Mouse (Mus musculus): ENCODE data around the gene Tkt. TPM values are rescaled to one million over a fixed set of nuclear protein-coding genes. Genes with fewer than 3 reads are reported as not detected.
"Not testable (repeated sequence)": the region's sequence is repeated elsewhere in the genome, so short reads cannot be mapped to it uniquely, and the experiment has no call there.

Tkt gene
- total RNA-seq, 2 experiments from 2014 or later, result 75.5 to 145 TPM

DNA sequence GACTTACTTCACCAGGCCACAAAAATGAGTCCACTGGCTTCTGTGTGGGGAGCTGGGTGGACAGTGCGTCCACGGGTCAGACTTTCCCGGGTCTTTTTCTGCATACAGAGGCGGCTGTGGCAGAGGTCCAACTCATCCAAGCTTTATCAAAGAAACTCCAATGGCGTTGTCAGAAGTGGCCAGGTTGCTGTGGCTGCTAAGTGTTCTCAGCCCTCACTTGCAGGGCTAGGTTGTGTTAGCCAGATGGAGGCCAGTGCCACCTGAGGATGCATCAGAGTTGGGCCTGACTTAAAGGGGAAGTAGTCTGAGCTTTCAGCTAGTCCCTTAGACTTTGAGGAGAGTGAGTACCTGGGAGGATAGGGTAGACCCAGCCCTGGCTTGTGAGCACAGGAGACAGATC lies 3.4 kb downstream of the Tkt start:
- ATAC-seq (replicated peaks; ENCODE audit: low FRiP score, poor library complexity, severe bottlenecking), result no peak

DNA sequence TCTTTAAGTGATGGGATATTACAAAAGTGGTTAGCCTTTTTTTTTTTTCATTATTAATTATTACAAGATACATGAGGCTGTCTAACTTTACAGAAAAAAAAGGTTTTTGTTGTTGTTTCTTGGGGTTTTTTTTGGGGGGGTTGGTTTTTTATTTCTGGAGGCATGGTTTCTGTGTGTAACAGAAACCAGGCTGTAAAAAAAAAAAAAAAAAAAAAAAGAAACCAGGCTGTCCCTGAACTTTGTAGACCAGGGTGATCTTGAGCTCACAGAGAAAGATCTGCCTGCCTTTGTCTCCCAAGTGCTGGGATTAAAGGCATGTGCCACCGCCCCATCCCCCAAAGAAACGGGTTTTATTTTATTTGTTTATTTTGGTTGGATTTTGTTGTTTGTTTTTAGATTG lies 3.8 kb downstream of the Tkt start:
- no peak for ATAC-seq (replicated peaks; ENCODE audit: low FRiP score, poor library complexity, severe bottlenecking)

DNA sequence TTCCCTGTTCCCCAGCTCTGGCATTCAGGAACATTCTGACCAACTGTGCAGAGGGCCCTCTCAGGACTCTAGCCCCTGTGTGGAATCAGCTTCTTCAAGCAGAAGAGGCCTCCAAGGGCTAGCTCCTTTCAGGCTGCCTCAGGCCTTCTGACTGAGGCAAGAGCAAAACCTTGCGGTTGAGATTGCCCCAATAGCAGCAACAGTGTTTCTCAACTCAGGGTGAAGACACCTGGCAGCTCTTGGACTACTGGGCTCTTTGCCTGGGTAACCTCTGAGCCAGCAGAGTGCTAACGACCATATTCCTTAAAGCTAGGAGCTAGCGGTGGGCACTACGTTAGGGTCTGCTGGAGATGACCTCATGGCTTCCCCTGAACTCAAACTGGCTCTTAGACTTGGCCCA lies 5.0 kb downstream of the Tkt start:
- no peak for ATAC-seq (replicated peaks; ENCODE audit: low FRiP score, poor library complexity, severe bottlenecking)

DNA sequence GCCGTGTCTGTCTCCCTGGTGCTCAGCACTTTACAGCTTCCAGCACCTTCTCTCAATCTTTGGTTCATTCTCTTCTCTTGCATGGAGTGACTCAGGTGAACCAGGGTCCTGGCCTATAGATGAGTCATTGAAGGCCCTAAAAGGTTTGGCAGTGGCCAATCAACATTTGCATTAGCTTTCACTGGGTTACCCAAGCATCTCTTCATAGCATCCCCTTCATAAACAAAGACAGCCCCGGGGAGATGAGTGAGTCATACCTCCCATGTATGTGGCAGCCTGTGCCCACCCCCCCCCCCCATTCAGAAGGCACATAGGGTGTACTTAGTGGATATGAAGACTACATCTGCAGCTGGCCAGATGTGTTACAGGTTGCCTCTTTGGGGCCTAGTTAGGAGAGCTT lies 8.5 kb downstream of the Tkt start:
- no peak for ATAC-seq (replicated peaks; ENCODE audit: low FRiP score, poor library complexity, severe bottlenecking)

DNA sequence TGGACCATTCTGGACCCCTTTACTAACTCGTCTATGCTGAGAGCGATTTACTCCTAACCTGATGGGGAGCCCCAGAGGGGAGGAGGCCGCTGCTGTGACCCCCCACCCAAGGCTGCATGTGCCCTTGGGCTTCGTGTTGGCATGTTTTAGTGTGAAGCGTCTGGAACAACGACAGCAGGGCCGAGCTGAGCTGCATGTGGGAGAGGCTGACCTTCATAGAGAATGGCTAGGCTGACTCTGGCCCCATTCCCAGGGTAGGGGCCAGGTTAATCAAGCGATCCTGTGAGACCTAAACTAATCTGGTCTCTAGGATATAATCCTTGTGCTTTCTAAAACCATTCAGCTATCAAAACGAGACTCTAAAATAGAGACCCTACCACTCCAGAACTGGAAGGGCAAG lies 9.6 kb downstream of the Tkt start:
- ATAC-seq (replicated peaks; ENCODE audit: low FRiP score, poor library complexity, severe bottlenecking), result no peak

DNA sequence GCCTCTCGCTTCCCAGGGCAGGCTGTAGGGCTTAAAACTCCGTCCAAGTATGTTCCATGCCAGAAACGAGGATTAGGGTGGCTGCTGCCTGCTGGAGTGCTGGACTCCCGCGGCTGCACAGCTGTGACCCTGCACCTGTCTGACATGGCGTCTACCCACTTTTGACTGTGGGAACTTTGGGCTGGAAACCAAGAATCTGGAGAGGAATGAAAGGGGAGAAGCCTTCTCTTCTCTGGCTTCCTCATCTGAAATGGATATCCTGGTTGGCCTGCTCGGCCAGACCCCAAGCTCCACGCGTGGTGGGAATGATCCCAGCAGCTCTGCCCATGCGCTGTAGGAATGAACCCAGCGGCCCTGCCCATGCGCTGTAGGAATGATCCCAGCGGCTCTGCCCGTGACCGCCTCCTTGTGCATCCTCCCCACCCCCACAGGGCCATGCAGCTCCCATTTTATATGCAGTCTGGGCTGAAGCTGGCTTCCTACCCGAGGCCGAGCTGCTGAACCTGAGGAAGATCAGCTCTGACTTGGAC lies 11.2 kb downstream of the Tkt start:
- ATAC-seq (replicated peaks; ENCODE audit: low FRiP score, poor library complexity, severe bottlenecking), result no peak

DNA sequence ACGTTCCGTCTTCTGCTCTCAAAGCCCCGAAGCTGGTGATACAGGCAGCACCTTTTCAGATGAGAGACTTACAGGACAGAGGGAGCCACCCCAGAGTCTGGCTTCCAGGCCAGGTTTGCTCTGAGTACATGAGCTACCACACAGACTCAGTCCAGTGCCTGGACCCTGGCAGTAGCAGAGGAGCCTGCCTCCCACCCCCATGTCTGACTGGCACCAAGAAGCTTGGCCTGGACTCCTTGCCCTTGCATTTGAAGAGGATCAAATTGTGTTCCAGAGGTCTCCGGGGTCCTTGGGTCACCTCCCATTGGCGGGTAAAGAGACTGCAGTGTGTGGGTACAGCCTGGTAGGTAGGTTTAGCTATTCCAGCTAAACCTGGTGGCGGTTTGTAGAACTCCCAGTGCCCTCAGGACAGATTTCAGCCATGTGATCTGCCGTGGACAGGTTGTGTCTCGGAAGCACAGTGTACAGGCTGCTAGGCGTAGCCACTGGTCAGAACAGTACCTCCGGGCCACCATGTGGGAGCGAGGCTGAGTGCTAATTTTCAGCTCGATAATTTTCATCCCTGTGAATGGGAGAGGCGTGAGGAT lies 12.7 kb downstream of the Tkt start:
- no peak for ATAC-seq (replicated peaks; ENCODE audit: low FRiP score, poor library complexity, severe bottlenecking)

DNA sequence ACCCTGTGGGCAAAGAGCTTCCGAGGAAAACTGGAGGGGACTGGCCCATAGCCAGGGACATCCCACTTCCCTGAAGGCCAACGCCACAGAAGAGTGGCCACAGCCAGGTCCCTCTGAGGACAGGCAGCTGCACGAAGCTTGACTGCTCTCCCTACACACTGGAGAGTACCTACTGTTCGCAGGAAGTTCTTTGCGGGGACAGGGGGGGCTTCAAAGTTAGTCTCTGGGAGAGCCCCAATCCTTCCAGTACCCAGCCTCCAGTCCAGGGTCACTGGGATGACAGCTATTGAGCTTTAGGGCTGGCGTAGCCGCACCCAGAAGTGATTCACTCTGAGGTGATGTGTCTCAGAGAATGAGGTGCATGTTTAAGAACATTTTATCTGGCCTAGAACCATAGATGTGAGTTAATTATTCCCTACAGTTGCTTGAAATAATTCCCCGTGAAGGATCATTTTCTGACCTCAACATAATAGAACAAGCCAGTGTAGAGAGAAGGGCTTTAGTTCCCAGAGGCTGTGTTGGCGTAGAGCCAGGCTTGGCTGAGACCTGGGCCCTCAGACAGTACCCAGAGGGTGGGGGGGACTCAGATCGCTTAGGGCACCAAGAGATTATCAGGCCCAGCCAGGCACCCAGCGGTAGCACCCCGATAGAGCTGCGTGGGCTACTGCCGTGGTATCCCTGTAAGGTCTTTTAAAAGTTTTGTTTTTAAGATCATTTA lies 13.5 kb downstream of the Tkt start:
- ATAC-seq (replicated peaks; ENCODE audit: low FRiP score, poor library complexity, severe bottlenecking), result peak; percentile 87

DNA sequence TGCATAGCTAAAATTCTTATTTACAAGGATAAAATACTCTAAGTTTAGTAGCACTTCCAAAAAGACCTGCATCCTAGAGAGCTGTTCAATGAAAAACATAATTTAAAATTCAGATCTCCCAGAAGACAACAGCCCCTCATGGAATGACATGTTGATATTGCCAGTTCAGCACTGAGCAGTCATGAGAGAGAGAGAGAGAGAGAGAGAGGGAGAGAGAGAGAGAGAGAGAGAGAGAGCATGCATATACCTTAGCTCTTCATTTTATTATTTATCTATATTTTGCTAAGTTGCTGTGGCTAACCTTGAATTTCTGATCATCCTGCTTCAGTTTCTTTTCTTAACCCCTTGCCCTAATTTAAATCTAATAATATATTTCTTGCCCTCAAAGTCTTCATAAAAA lies 14.2 kb downstream of the Tkt start:
- ATAC-seq (replicated peaks; ENCODE audit: low FRiP score, poor library complexity, severe bottlenecking), result no peak

DNA sequence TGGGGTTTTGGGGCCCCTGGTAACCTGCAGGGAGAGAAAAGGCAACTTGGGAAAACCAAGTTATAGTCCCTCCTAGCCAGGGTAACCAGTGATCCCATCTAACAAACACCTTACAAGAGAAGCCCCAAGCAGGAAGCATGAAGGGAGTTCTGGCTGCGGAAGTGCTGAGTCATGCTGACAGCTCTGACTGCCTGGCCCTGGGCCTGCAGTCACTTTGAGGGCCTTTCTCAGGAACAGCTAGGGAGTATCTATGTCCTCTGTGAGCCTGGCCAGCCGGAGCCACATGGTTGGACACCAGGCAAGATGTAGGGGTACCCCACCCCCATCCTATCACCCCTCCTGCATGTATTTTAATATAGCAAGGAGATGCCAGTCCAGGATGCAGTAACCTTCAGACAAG lies 16.3 kb downstream of the Tkt start:
- ATAC-seq (replicated peaks; ENCODE audit: low FRiP score, poor library complexity, severe bottlenecking), result peak; percentile 84

DNA sequence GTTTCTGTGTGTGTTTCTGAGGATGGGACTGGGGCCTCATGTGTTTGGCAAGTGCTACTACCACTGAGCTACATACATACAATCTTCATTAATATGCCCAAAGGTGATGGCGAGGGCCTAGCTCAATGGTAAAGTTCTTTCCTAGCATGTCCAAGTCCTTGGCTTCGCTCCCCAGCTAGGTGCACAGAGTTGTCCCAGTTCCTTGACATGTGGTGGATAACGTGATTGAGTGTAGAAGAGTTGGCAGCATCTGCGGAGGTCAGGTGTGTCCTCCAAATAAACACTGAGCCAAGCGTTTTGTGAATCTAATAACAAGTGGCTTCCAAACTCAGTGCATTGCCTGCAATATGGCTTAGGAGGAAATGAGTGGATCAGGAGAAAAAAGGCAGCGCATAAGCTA lies 18.2 kb downstream of the Tkt start:
- ATAC-seq (replicated peaks; ENCODE audit: low FRiP score, poor library complexity, severe bottlenecking), result no peak

DNA sequence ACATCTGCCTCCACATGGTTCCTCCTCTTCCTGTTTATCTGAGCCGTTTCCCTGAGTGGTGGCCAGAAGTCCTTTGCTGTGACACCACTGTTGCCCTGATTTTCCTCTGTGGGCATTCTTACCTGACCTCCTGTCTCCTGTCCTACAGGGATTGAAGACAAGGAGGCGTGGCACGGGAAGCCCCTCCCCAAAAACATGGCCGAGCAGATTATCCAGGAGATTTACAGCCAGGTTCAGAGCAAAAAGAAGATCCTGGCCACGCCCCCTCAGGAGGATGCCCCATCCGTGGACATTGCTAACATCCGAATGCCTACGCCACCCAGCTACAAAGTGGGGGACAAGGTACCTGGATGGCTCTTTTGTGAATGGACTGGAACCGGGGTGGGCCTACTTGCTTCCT lies 19.9 kb downstream of the Tkt start:
- ATAC-seq (replicated peaks; ENCODE audit: low FRiP score, poor library complexity, severe bottlenecking), result no peak

DNA sequence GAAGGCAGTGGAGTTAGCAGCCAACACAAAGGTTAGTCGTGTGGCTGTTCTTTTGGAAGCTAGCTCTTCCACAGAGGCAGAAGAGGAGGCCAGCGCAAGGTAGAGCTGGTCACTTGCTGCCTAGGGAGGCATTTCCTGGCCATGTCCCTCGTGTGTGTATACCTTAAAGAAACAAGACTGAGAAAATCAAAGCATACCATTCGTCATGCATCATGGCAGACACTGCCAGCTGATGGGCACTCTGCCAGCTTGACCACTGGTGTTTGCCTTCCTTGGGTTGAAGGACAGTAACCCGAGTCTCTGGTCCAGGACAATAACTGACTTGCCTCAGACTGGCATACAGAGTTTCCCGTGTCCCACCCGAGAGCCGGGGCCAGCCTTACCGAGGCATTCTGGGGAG lies 22.1 kb downstream of the Tkt start:
- ATAC-seq (replicated peaks; ENCODE audit: low FRiP score, poor library complexity, severe bottlenecking), result no peak

DNA sequence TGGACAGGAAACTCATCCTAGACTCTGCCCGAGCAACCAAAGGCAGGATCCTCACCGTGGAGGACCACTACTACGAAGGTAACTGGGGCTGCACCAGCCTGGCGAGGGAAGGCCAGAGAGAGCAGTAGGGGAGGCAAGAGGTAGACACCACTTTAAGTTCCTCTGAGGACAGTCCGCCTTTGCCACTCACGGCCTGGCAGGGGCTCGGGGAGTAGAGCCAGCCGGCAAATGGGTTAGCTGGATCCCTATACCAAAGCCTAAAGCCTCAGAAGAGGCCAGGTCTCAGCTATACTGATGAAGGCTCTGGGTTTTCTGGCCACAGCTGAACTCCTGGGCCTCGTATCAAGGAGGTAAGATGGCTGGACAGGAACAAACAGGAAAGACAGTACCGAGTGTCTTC lies 24.1 kb downstream of the Tkt start:
- no peak for ATAC-seq (replicated peaks; ENCODE audit: low FRiP score, poor library complexity, severe bottlenecking)

DNA sequence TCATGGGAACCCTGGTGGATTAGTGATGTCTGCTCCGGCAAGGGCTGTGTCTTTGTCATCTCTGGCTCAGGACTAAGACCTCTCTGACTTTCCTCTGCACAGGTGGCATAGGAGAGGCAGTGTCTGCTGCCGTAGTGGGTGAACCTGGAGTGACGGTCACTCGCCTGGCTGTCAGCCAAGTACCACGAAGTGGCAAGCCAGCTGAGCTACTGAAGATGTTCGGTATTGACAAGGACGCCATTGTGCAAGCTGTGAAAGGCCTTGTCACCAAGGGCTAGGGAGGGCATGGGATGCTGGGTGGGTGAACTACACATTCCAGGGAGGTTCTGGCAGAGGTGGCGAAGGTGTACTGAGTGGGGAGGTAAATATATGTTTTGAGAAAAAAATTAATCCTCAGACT lies 25.1 kb downstream of the Tkt start:
- no peak for ATAC-seq (replicated peaks; ENCODE audit: low FRiP score, poor library complexity, severe bottlenecking)

DNA sequence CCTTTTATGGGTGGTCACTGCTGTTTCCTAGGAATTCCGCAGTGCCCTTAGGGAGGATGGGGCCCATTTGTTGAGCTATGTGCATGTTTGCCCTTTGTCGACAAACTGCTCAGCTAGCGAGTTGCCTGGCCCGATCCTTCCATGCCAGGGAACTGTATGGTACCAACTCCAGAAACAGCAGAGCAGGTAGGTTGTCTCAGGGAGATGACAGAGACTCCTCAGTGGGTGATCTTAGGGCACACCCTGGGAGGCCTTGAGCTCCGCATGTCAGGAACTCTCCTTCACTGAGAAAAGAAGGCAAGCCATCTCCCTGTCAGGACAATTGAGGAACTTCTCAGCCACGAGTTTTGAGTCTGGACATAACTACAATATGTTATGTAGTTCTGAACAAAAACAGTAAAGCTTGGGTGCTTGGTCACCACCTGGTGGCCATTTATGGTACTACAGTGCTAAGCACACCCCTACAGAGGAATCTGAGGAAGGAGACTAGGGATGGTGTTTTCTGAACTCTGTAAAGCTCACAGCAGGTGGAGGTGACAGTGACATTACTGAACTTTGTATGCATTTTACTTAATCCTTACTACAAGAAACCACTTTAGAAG lies 25.9 kb downstream of the Tkt start:
- ATAC-seq (replicated peaks; ENCODE audit: low FRiP score, poor library complexity, severe bottlenecking), result peak; percentile 82

DNA sequence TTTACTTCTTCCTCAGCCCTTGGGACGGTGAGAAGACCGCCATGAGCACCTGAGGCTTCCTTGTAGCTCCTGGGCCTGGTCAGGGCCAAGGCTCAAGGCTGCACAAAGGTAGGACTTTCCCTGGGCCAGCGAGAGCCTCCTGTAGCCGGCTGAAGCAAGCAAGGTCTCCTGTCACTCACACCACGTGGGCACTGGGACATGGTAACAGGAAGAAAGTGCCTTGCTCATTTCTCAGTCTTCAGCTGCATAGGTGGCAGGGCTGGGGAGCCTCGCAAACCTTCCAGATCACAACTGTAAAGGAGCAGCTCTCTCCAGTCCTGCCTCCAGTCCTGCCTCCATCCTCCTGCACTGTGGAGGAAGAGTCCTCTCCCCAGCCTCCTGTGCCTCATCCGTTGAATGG lies 27.6 kb downstream of the Tkt start:
- no peak for ATAC-seq (replicated peaks; ENCODE audit: low FRiP score, poor library complexity, severe bottlenecking)

DNA sequence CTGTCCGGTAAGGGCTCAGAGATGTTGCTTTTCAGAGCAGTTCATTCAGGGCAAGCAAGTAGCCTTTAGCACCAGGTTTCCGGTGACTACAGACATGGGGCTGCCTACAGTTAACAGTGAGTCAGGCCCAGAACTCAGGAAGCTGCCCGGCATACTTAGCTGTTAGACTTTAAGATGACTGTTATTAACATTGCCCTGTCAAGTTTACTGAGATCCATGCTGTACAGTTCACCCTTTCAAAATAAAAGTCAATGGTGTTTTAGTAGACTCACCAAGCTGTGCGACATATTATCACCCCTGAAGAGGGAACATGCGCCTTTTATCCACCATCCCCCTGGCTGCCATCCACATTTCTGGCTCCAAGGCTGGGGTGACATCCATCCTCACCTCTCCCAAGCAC lies 28.1 kb downstream of the Tkt start:
- no peak for ATAC-seq (replicated peaks; ENCODE audit: low FRiP score, poor library complexity, severe bottlenecking)

DNA sequence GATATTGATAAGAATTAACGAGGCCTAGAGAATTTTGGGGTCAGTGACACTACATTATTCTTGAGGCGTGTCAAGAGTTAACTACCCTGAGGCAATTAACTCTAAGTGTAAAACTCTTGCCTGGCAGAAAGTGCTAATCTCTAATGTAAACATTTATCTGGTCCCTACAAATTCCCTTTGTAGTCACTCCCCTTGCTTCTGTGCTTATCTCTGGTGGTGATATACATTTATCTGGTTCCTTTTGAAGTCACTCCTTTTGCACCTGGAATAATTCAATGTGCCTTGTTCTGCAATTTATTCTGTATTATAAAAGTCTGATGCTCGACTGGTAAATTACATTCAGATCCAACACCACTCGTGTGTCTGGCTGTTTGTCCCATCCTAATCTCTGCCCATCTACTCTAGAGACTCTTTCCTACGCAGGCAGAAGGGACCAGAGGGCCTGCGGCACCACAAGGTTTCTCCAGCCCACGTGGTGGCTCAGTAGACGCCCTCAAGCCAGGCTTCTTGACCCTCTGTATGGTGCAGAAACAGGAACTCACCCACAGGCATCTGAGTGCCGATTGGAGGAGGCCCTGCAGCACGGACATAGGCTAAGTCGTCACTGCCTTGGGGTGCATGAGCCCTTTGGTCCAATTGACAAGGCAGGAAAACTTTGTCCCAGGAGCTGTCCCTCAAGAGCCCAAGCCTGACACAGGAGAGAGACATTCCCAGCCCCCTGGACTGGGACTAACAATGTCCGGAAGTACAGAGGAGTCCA lies 29.3 kb downstream of the Tkt start:
- not testable (repeated sequence) for ATAC-seq (replicated peaks; ENCODE audit: low FRiP score, poor library complexity, severe bottlenecking)

DNA sequence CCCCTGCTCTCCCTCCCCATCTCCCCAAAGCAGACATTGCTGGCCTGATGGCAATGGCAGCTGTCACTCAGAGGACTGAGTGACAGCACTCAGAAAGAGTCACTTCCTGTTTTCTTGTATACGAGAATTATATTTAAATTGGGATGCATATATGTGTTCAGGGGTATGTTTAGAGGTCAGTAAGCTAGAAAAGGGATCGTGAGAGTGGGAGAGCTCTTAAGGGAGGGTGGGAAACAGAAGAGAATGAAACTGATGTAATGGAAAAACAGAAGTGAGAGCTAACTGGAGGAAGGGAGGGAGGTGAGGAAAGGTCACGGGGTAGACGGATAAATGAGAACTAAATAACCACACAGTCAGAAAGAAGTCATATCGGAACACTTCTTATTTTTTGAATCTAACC lies 31.0 kb downstream of the Tkt start:
- ATAC-seq (replicated peaks; ENCODE audit: low FRiP score, poor library complexity, severe bottlenecking), result no peak

DNA sequence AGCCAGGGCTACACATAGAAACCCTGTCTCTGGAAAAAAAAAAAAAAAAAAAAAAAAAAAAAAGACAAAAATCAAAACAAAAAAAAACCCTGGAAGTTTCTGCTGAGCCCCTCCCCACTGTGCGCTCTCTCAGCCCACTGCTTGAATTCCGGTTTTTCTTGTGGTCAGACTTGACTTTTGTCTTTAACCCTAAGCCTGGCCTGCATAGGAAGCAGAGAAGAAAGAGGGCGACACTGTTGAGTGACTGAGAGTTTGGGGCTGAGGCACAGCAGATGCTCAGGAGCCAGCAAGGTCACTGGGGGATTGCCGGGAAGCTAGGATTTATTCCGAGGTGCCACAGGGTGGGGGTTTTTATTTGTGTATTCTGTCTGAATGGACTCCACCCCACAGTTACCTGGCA lies 31.7 kb downstream of the Tkt start:
- no peak for ATAC-seq (replicated peaks; ENCODE audit: low FRiP score, poor library complexity, severe bottlenecking)
